Mouse (Mus musculus): ENCODE results near the gene Lrrc4. TPM values are rescaled to one million over a fixed set of nuclear protein-coding genes. Genes with fewer than 3 reads are reported as not detected.

Gene Lrrc4
- total RNA-seq, 1 experiment from 2014 or later = not detected

DNA sequence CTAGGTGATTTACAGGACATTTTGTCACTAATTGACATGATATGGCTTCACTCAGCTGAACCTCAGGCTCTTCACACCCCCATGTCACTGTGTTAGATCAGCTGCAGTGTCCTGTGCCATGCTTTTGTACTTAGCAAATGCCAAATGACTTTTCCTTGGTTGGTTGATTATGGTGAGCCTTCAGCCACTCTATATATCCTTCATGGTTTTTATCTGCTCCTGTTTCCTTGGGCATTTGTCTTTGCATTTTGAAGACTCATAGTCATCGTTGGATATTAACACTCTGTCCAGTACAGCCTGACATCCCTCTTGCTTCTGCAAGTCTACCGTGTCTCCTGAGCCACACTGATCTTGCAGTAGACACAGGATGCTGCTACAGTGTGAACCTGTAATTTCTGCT lies 27.5 kb upstream of the Lrrc4 start:
- no peak for ATAC-seq (replicated peaks in 1 of 2; ENCODE audit: insufficient read depth in 1 of 2, low FRiP score in 2 of 2, low TSS enrichment in 1 of 2, low read depth in 1 of 2, poor library complexity in 2 of 2, severe bottlenecking in 2 of 2)

DNA sequence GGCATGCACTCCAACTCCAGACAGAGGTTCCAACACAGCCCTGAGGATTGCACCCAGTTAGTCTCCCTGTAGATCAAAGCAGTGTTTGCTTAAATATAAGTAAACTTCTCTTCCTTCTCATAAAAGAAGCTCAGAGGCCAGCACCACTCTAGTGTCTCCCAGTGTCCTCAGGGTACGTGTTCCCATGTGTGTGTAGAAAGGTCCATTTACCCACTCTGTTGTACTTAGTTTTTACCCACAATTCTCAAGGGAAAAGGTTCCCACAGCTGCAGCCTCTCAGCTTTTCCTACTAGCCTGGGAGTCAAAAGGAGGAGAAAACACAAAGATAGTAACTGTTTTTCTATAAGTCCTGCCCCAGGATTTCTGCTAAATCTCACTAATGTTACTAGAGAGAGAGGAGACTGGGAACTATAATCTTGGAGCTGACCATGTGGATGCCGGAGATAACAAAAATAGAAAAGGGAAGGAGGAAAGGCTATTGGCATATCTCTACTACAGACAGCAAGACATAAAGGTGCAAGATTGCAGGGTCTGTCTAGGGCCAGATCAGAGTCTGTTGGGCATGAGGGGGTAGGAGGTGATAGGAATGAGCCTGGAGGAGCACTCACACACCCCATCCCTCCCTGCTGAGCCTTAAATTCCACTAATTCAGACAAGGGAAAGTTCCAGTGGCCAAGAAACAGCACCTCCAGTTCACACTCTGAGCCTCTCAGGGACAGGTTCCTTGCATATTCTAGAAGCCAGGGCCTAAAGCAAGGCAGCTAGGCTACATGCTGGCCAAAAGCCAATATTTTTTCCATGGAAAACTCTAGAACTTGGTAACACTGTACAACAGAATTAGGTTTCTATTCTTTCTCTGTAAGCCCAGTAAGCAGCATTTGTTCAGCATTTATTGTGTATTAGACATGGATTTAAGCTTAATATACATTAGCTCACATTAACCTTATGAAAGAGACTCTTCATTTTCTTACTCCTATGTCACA lies 25.9 kb upstream of the Lrrc4 start:
- ATAC-seq (replicated peaks in 1 of 2; ENCODE audit: insufficient read depth in 1 of 2, low FRiP score in 2 of 2, low TSS enrichment in 1 of 2, low read depth in 1 of 2, poor library complexity in 2 of 2, severe bottlenecking in 2 of 2) = no peak

DNA sequence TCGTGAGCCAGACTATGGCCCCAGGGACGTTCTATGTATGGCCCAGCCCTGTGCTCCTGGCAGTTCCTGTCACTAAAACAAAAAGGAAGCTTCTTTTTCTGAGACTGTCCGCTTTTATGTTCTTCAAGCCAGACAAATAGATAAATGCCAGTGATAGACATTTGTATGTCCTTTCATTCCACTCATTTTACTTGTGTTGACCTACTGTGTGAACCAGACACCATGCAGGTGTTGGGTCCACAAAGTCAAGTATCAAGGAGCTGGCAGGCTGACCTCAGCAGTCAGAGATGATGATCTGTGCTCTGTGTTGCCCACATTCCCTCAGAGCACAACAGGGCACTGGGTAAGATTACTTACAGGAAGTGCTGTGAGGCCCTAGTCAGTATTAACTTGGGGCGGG lies 25.2 kb upstream of the Lrrc4 start:
- ATAC-seq (replicated peaks in 1 of 2; ENCODE audit: insufficient read depth in 1 of 2, low FRiP score in 2 of 2, low TSS enrichment in 1 of 2, low read depth in 1 of 2, poor library complexity in 2 of 2, severe bottlenecking in 2 of 2) = no peak

DNA sequence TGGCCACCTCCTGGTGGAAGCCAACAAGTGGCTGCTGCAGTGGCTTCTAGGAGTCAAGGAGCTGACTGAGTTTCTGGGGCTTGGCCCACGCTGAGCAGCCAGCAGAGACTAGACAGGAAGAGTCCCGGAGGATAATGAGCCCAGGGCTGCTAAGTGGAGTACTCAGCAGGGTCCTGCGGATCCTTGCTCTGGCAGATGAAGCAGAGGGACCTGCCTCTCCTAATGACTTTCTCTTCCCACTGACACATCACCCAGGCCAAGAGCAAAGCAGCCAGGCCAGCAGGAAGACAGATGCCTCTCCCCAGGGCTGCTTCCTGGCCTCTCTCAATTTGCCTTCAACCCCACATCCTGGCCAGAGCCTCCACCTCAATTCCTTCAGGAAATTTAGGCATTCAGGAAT lies 23.9 kb upstream of the Lrrc4 start:
- ATAC-seq (replicated peaks in 1 of 2; ENCODE audit: insufficient read depth in 1 of 2, low FRiP score in 2 of 2, low TSS enrichment in 1 of 2, low read depth in 1 of 2, poor library complexity in 2 of 2, severe bottlenecking in 2 of 2) = no peak

DNA sequence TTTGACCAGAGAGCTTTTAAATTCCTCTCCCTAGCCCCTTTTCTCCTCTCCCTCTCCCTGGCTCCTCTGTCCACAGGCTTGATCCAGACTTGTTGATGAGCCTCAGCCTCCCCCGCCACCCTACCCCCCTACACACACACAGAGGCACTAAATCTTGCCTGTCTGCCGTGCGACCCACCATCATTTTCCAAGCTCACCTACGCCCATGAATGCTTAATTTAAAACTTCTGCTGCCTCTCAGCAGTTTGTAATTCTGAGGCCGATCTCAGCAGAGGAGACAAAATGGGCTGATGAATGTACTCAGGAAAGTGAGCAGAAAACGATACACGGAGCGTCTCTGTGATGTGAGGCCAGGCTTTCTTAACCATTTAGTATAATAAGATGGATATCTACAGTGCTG lies 23.1 kb upstream of the Lrrc4 start:
- ATAC-seq (replicated peaks in 1 of 2; ENCODE audit: insufficient read depth in 1 of 2, low FRiP score in 2 of 2, low TSS enrichment in 1 of 2, low read depth in 1 of 2, poor library complexity in 2 of 2, severe bottlenecking in 2 of 2) = no peak

DNA sequence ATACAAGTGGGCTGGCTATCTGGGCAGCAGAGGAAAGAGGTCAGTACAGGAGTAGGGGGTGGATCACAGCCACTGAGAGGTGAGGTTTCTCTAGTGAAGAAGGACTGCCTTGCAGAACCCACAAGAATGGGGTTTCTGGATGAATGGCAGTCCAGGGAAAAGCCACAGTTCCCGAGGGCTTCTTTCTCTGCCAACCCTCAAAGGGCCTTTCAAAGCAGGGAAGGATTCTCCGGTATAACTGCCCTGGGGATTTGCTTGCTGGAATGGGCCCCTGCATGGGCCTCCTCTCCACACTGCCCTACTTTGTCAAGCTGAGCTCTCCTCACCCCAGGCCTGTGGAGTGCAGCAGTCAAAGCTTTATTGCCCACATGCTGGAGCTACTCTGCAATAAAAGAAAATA lies 22.1 kb upstream of the Lrrc4 start:
- no peak for ATAC-seq (replicated peaks in 1 of 2; ENCODE audit: insufficient read depth in 1 of 2, low FRiP score in 2 of 2, low TSS enrichment in 1 of 2, low read depth in 1 of 2, poor library complexity in 2 of 2, severe bottlenecking in 2 of 2)

DNA sequence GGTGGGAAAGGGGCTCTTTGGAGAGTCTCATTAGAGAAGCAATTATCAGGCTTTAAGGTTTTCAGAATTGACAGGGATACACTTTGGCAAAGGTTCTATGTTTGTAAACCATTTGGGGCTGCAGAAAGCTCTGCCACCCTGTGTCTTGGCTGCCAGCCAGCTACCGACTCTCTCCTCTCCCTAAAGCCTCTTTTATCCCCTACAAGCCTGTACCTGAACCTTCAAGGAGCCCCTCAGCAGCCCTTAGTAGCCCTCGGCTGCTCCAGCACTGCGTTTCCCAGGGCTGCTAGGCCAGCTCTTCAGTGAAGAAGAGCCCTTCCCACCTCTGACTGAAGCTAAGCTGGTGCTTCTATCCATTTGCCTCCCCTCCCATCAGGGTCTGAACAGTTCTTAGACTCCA lies 21.6 kb upstream of the Lrrc4 start:
- no peak for ATAC-seq (replicated peaks in 1 of 2; ENCODE audit: insufficient read depth in 1 of 2, low FRiP score in 2 of 2, low TSS enrichment in 1 of 2, low read depth in 1 of 2, poor library complexity in 2 of 2, severe bottlenecking in 2 of 2)

DNA sequence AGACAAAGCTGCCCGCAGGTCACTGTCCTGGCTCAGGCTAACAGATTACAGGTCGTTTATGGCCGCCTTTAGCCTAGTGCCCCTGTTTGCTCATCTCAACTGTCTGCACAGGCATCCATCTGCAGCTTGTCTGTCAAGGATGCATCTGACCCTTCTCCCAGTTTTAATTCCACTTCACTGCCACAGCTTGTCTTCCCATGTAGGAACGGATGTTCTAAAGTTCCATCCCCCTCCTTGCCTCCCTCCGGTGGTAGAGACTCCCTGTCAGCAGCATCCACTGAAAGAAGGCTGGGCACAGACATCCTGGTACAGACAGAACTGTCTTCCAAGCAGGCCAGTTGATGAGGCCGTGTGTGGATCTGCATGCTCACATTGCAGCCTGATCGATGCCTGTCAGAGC lies 20.8 kb upstream of the Lrrc4 start:
- ATAC-seq (replicated peaks in 1 of 2; ENCODE audit: insufficient read depth in 1 of 2, low FRiP score in 2 of 2, low TSS enrichment in 1 of 2, low read depth in 1 of 2, poor library complexity in 2 of 2, severe bottlenecking in 2 of 2) = no peak

DNA sequence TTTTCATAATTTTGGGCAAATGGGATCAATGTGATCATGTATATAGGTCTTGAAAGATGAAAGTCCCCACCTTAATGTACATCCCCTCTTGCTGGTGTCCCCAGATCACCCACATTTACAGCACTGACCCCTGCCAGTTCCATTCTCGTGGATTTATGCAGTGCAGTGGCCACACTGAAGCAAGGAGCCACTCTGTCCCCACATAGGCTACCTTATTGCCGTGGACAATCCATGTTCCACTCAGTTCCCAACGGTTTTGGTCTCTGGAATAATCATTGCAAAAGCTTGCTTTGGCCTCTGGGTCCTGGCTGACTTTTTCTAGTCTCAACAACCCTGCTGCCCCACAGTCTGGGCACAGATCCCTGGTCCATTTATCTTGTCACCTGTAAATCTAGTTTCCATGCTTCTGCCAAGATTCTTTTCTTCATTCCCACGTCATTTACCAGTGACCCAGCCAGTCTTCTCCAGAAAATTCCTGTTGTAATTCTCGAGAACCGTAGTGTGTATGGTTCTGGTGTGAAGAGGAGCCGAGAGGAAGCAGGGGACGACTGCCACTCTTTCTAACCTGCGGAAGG lies 18.9 kb upstream of the Lrrc4 start:
- ATAC-seq (replicated peaks in 1 of 2; ENCODE audit: insufficient read depth in 1 of 2, low FRiP score in 2 of 2, low TSS enrichment in 1 of 2, low read depth in 1 of 2, poor library complexity in 2 of 2, severe bottlenecking in 2 of 2) = no peak

DNA sequence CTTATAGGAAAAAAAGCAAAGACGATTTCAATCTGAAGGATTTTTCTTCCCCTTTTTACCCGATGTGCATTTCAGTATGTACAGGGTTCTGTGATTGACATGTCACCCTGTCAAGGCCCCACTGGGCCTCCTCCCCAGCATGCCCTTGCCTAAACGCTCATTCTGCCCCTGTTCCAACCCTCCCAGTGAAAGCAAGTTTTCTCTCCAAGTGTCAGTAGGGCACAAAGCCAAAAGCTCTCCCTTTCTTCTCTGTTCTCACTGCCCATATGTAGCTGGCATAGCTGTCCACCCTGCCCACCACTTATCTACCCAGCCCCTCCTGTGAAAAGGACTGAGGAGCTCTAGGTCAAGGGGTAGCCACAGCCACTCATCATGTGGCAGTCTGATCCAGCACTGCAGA lies 17.8 kb upstream of the Lrrc4 start:
- peak in 1 of 2 experiments; percentile 37; a peak in 2 of 4 replicates for ATAC-seq (replicated peaks in 1 of 2; ENCODE audit: insufficient read depth in 1 of 2, low FRiP score in 2 of 2, low TSS enrichment in 1 of 2, low read depth in 1 of 2, poor library complexity in 2 of 2, severe bottlenecking in 2 of 2)

DNA sequence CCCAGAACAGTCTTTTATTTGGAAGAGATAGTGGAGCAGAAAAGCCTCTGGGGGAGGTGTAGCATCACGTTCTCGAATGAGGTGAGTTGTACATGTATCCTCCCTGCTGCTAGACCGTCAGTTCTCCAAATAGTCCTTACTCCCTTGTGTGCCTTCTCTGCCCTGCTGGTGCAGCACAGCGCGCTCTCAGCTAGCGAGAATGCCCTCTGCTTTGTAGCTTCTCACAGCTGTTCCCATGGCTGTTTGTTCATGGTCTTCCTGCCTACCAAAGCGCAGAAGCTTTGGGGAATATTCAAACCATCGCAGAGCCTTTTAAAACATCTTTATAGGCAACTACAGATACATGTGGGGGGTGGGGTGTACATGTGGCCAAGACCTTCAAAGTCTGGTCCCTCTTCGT lies 17.3 kb upstream of the Lrrc4 start:
- no peak for ATAC-seq (replicated peaks in 1 of 2; ENCODE audit: insufficient read depth in 1 of 2, low FRiP score in 2 of 2, low TSS enrichment in 1 of 2, low read depth in 1 of 2, poor library complexity in 2 of 2, severe bottlenecking in 2 of 2)

DNA sequence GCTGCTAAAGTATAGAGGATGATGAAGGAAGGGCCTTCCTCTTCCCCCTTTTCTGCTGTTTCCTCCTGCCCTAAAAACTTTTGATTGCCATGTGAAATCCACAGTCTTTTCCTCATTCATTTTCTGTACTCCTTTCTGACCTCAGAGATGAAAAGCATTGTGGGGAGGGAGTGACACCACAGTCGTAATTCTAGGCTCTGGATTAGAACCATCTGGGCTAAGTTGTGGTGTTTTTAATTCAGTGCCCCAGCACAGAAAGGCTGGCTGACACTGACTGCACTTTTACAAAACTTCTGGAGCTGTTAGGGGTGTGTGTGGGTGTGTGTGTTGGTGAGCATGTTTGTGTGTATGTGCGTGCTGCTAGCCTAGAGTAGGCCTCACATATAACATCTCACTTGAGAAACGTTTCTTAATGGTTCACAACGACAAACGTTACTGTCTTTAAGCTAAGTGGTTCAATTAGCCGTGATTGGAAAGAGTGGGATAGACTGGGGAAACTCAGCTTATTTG lies 16.8 kb upstream of the Lrrc4 start:
- no peak for ATAC-seq (replicated peaks in 1 of 2; ENCODE audit: insufficient read depth in 1 of 2, low FRiP score in 2 of 2, low TSS enrichment in 1 of 2, low read depth in 1 of 2, poor library complexity in 2 of 2, severe bottlenecking in 2 of 2)

DNA sequence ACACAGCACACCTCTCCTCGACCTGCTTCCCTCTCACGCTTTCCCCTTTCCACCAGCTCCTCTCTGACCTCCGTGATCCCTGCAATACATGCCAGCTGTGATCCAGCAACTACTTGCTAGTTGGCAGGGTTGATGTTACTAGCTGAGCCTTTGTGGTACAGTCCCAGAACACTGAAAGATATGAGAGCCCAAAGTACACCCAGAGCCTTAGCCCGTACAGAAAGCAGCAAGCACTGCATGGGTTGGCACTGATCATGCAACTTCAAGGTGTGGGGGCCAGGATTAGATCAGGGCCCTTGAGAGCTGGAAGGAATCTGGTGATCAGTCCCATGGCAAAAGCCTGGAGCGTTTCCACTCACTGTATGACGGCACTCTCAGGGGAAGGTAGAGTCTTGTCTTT lies 16.1 kb upstream of the Lrrc4 start:
- ATAC-seq (replicated peaks in 1 of 2; ENCODE audit: insufficient read depth in 1 of 2, low FRiP score in 2 of 2, low TSS enrichment in 1 of 2, low read depth in 1 of 2, poor library complexity in 2 of 2, severe bottlenecking in 2 of 2) = no peak

DNA sequence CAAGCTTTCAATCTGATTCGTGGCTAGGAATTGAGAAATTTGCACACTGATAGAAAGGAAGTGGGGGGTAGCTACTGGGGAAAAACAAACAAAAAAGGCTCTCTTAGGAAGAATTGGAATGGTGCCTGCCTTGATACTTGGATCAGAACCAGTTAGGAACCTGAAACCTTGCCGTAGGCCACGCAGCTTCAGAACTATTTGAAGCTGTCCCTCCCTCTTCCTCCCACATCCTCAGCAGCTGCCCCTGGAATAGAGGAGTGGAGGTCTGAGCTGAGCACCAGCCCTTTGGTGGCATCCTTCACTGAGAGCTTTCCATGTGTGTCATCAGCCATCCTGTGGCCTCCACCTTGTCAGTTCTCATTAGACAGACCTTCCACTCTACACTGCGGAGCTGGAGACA lies 14.1 kb upstream of the Lrrc4 start:
- ATAC-seq (replicated peaks in 1 of 2; ENCODE audit: insufficient read depth in 1 of 2, low FRiP score in 2 of 2, low TSS enrichment in 1 of 2, low read depth in 1 of 2, poor library complexity in 2 of 2, severe bottlenecking in 2 of 2) = no peak

DNA sequence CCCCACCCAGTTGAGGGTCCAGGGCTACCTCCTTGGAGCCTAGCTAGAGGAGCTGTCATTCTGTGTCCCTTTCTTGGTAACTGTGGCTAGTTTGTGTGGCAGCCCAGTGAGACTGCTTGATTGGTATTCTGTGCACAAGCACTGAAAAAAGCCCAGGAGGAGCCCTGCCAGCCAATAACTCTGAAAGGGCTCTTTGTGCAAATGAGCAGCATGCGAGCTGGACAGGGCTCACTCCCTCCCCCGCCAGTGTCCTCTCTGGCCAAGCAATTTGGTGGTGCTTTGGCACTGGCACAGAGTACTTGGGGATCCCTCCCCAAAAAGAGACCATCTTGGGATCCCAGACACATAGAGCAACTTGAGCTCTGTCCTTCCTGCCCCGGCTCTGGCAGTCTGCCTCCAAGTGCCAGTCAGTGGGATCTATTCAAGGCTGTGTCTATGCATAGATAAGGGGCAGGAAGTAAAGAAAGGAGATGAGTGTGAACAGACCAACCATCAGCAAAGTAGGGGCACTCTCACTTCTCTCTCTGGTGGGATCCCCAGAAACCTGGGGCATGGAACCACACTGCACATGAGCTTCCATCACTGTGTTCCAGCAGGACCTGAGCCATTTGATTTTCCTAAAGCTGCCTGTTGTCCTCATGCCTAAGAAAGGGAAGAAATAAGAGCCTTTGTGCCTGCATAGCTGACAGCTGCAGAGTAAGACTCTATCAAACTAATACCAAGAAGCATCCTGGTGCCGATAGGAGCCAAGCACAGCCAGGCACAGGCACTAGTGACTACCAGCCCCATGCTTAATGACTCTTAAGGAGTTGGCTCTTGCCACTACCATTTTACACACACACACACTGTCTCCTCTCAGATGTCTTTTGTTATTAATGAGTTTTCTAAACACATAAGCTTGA lies 11.1 kb upstream of the Lrrc4 start:
- ATAC-seq (replicated peaks in 1 of 2; ENCODE audit: insufficient read depth in 1 of 2, low FRiP score in 2 of 2, low TSS enrichment in 1 of 2, low read depth in 1 of 2, poor library complexity in 2 of 2, severe bottlenecking in 2 of 2) = no peak

DNA sequence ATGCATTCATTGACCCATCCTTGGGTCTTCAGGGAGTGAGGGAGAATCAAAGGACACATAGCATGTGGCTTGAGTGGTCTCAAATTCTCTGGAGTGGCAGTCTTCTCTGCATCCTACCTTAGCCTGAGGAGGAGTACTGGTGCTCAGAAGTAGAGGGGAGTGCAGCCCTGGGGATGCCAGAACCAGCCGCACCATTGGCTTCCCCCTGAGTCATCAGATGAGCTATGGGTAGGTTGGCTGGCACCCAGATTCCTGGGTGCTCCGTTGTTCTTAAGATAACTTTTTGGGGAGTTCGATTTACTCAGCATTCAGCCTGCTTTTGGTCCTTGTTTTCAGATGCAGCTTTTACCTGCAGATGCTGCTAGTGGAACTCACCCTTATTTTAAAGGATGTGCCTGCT lies 10.0 kb upstream of the Lrrc4 start:
- ATAC-seq (replicated peaks in 1 of 2; ENCODE audit: insufficient read depth in 1 of 2, low FRiP score in 2 of 2, low TSS enrichment in 1 of 2, low read depth in 1 of 2, poor library complexity in 2 of 2, severe bottlenecking in 2 of 2) = no peak

DNA sequence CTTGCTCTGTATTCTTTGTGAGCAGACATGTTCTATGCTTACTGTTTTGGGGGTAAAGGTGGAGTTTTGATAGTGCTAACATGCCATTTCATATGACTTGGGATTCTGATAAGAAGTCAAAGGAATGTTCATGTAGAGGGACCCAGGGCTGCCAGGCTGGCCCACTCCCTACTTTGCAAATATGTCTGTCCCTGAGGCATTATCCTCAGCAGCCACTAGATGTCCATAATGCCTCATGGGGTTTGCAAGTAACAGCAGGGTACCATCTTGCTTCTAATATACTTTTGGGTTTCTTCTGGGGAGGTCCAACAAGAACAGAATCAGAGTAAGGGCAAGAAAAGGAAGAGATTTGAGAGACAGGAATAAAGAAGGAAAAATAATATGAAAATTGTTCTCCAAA lies 5.1 kb upstream of the Lrrc4 start:
- no peak for ATAC-seq (replicated peaks in 1 of 2; ENCODE audit: insufficient read depth in 1 of 2, low FRiP score in 2 of 2, low TSS enrichment in 1 of 2, low read depth in 1 of 2, poor library complexity in 2 of 2, severe bottlenecking in 2 of 2)

DNA sequence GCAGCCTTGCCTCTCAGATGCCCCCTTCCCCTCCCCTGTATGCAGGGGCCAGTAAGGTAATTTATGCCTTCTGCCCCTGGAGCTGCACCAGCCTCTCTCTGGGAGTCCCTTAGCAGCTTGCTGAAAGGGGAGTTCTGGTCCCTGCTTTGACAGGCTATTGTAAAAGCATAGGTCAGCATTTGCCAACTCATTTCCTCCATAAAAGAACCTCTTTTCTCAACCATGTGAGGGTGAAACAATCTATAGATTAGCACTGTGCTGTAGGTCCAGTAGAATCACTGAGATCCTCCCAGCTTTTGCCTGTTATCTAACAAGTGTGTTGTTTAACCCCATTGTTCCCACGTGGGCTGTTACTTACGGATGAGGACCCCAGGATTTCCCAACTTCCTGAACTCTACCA lies 2.5 kb upstream of the Lrrc4 start:
- no peak for ATAC-seq (replicated peaks in 1 of 2; ENCODE audit: insufficient read depth in 1 of 2, low FRiP score in 2 of 2, low TSS enrichment in 1 of 2, low read depth in 1 of 2, poor library complexity in 2 of 2, severe bottlenecking in 2 of 2)

All from hematopoietic stem cell, adult 5-6 weeks (primary cell).